Mouse (Mus musculus) neural tube, embryonic 13.5 days (tissue): ENCODE data around the gene Mmgt2. TPM values are rescaled to one million over a fixed set of nuclear protein-coding genes. Genes with fewer than 3 reads are reported as not detected.

ENCODE experiments used
- ATAC-seq: fragments of 200-750 bp; cut with Nextera tagmentation; 2 replicates; pipeline ENCODE4 v1.8.0; 2017; ENCODE audit warnings: low read depth, mild to moderate bottlenecking, moderate TSS enrichment, moderate library complexity
- H3K27ac ChIP-seq: fragments of 300-500 bp; sonication (generic); replicated peaks from 2 replicates; pipeline ENCODE4 v1.5.1; 2015; ENCODE audit warnings: moderate library complexity, mild to moderate bottlenecking, inconsistent platforms
- H3K27me3 ChIP-seq: fragments of 300-500 bp; sonication (generic); 2 replicates; pipeline ENCODE4 v1.6.1; 2015; ENCODE audit warnings: mild to moderate bottlenecking, inconsistent platforms
- H3K36me3 ChIP-seq: fragments of 300-500 bp; sonication (generic); 2 replicates; pipeline ENCODE4 v1.6.1; 2015; ENCODE audit warnings: mild to moderate bottlenecking, inconsistent platforms
- H3K4me1 ChIP-seq: fragments of 300-500 bp; sonication (generic); replicated peaks from 2 replicates; pipeline ENCODE4 v1.6.1; 2015; ENCODE audit warnings: inconsistent platforms
- H3K4me2 ChIP-seq: fragments of 300-500 bp; sonication (generic); 2 replicates; pipeline ENCODE4 v1.6.1; 2015; ENCODE audit warnings: inconsistent platforms, mild to moderate bottlenecking, moderate library complexity
- H3K4me3 ChIP-seq: fragments of 300-500 bp; sonication (generic); 2 replicates; pipeline ENCODE4 v1.5.1; 2015; ENCODE audit warnings: mild to moderate bottlenecking, inconsistent platforms
- H3K9ac ChIP-seq: fragments of 300-500 bp; sonication (generic); 2 replicates; pipeline ENCODE4 v1.6.1; 2015; ENCODE audit warnings: moderate library complexity, mild to moderate bottlenecking, inconsistent platforms
- H3K9me3 ChIP-seq: fragments of 300-500 bp; sonication (generic); 2 replicates; pipeline ENCODE4 v1.6.1; 2016; ENCODE audit warnings: inconsistent platforms
- WGBS: fragments of 180-500 bp; shearing (Covaris S2); methylation state at CpG from one replicate; pipeline ENCODE4 v1.1.7; 2015; 5-methylcytosine and 5-hydroxymethylcytosine counted together
- polyA plus RNA-seq: library from polyadenylated mRNA; unstranded; fragments of >200 nt; fragmentation: Nextera tagmentation; extraction: Ambion mirVana; gene quantifications from 2 replicates; pipeline ENCODE4 v1.2.1, GENCODE M21; 2015

The Mmgt2 gene
- polyA plus RNA-seq, 1 experiment from 2014 or later, result 21.4 TPM

GRCm38 (mm10) chr11:62651563-62651962 is 3.1 kb downstream of the Mmgt2 start:
- Histone ChIP-seq H3K27ac (no peak overlapping the region), H3K9me3 (no peaks in the 10 kb centered on the region), H3K4me2 (no peak overlapping the region), H3K9ac (no peak overlapping the region), H3K27me3 (no peaks in the 10 kb centered on the region), H3K36me3 (no peaks in the 10 kb centered on the region), H3K4me1 (peaks cover 36% of the 10 kb centered on the region), H3K4me3 (no peak overlapping the region)
- 93% methylated on average over 3 of the region's 3 CpGs for WGBS
- ATAC-seq, result no peak

GRCm38 (mm10) chr11:62652080-62652479 is 3.6 kb downstream of the Mmgt2 start:
- H3K9me3 ChIP-seq, result no peaks in the 10 kb centered on the region
- peaks cover 30% of the 10 kb centered on the region for H3K4me1 ChIP-seq
- H3K9ac ChIP-seq, result no peak overlapping the region
- no peak for ATAC-seq
- no peak overlapping the region for H3K4me2 ChIP-seq
- 89% methylated on average over 3 of the region's 3 CpGs for WGBS
- H3K4me3 ChIP-seq, result no peak overlapping the region
- no peak overlapping the region for H3K27ac ChIP-seq
- no peaks in the 10 kb centered on the region for H3K27me3 ChIP-seq
- H3K36me3 ChIP-seq, result no peaks in the 10 kb centered on the region

GRCm38 (mm10) chr11:62660885-62661284 is 12.4 kb downstream of the Mmgt2 start:
- H3K36me3 ChIP-seq, result peaks cover 10% of the 10 kb centered on the region
- no peak overlapping the region for H3K4me3 ChIP-seq
- WGBS, result 55% methylated on average over 4 of the region's 4 CpGs
- H3K27ac ChIP-seq, result no peak overlapping the region
- no peaks in the 10 kb centered on the region for H3K27me3 ChIP-seq
- ATAC-seq, result no peak
- no peak overlapping the region for H3K9ac ChIP-seq
- H3K9me3 ChIP-seq, result no peaks in the 10 kb centered on the region
- no peak overlapping the region for H3K4me2 ChIP-seq
- H3K4me1 ChIP-seq, result no peaks in the 10 kb centered on the region

- H3K4me3 ChIP-seq, result no peak overlapping the region
- WGBS, result 89% methylated on average over 6 of the region's 6 CpGs
- no peak for ATAC-seq
- no peaks in the 10 kb centered on the region for H3K9me3 ChIP-seq
- H3K4me1 ChIP-seq, result no peaks in the 10 kb centered on the region
- no peak overlapping the region for H3K27ac ChIP-seq
- H3K4me2 ChIP-seq, result no peak overlapping the region
- H3K9ac ChIP-seq, result no peak overlapping the region
- H3K27me3 ChIP-seq, result no peaks in the 10 kb centered on the region
- peaks cover 12% of the 10 kb centered on the region for H3K36me3 ChIP-seq
Observed at GRCm38 (mm10) chr11:62664250-62664649, 15.8 kb downstream of the Mmgt2 start.

- H3K4me3 ChIP-seq, result no peak overlapping the region
- H3K36me3 ChIP-seq, result peaks cover 12% of the 10 kb centered on the region
Observed at GRCm38 (mm10) chr11:62668986-62669385, 20.5 kb downstream of the Mmgt2 start.

GRCm38 (mm10) chr11:62669471-62669870 is 21.0 kb downstream of the Mmgt2 start:
- Histone ChIP-seq H3K27ac (no peak overlapping the region), H3K4me1 (no peaks in the 10 kb centered on the region)

More at GRCm38 (mm10) chr11:62668986-62669385, 20.5 kb downstream of the Mmgt2 start:
- no peaks in the 10 kb centered on the region for H3K9me3 ChIP-seq
- no peak overlapping the region for H3K27ac ChIP-seq
- WGBS, result 91% methylated on average over 5 of the region's 5 CpGs
- no peak for ATAC-seq
- no peaks in the 10 kb centered on the region for H3K27me3 ChIP-seq
- no peaks in the 10 kb centered on the region for H3K4me1 ChIP-seq
- no peak overlapping the region for H3K4me2 ChIP-seq
- no peak overlapping the region for H3K9ac ChIP-seq

GRCm38 (mm10) chr11:62670006-62670405 is 21.5 kb downstream of the Mmgt2 start:
- no peak overlapping the region for H3K9ac ChIP-seq
- no peaks in the 10 kb centered on the region for H3K9me3 ChIP-seq
- 89% methylated on average over 6 of the region's 6 CpGs for WGBS
- H3K27me3 ChIP-seq, result no peaks in the 10 kb centered on the region
- H3K27ac ChIP-seq, result no peak overlapping the region
- no peak overlapping the region for H3K4me3 ChIP-seq
- ATAC-seq, result no peak
- no peaks in the 10 kb centered on the region; the same call in 1 of the 2 replicates for H3K4me1 ChIP-seq
- no peak overlapping the region for H3K4me2 ChIP-seq
- peaks cover 7% of the 10 kb centered on the region; the same call in 1 of the 2 replicates for H3K36me3 ChIP-seq

More at GRCm38 (mm10) chr11:62669471-62669870, 21.0 kb downstream of the Mmgt2 start:
- H3K4me3 ChIP-seq, result no peak overlapping the region
- peaks cover 12% of the 10 kb centered on the region for H3K36me3 ChIP-seq
- WGBS, result 53% methylated on average over 12 of the region's 12 CpGs
- H3K9me3 ChIP-seq, result no peaks in the 10 kb centered on the region
- H3K9ac ChIP-seq, result no peak overlapping the region
- no peaks in the 10 kb centered on the region for H3K27me3 ChIP-seq
- ATAC-seq, result no peak
- no peak overlapping the region for H3K4me2 ChIP-seq

- Histone ChIP-seq H3K27me3 (no peaks in the 10 kb centered on the region), H3K9me3 (no peaks in the 10 kb centered on the region), H3K36me3 (no peaks in the 10 kb centered on the region), H3K4me3 (peak overlapping the region; percentile 15; the same call in 1 of the 2 replicates), H3K27ac (0 out of 2 replicates have a peak overlapping the region, but pooled peaks have one; percentile 34), H3K9ac (peak overlapping the region; percentile 64), H3K4me1 (peaks cover 4% of the 10 kb centered on the region; the same call in 1 of the 2 replicates), H3K4me2 (peak overlapping the region; percentile 50)
- WGBS, result 22% methylated on average over 17 of the region's 17 CpGs
- ATAC-seq, result peak; percentile 97
Observed at GRCm38 (mm10) chr11:62675480-62676289, 27.2 kb downstream of the Mmgt2 start.

- Histone ChIP-seq H3K9me3 (no peaks in the 10 kb centered on the region), H3K36me3 (no peaks in the 10 kb centered on the region), H3K4me1 (peaks cover 4% of the 10 kb centered on the region; the same call in 1 of the 2 replicates), H3K4me2 (no peak overlapping the region), H3K27ac (no peak overlapping the region), H3K4me3 (no peak overlapping the region), H3K9ac (no peak overlapping the region), H3K27me3 (no peaks in the 10 kb centered on the region)
- WGBS, result 90% methylated on average over 4 of the region's 4 CpGs
- ATAC-seq, result no peak
Observed at GRCm38 (mm10) chr11:62676290-62676596, 27.8 kb downstream of the Mmgt2 start.

- Histone ChIP-seq H3K4me1 (peaks cover 4% of the 10 kb centered on the region; the same call in 1 of the 2 replicates), H3K9me3 (no peaks in the 10 kb centered on the region), H3K27me3 (no peaks in the 10 kb centered on the region), H3K4me2 (no peak overlapping the region), H3K4me3 (no peak overlapping the region), H3K36me3 (no peaks in the 10 kb centered on the region), H3K27ac (no peak overlapping the region), H3K9ac (no peak overlapping the region)
- ATAC-seq, result no peak
- WGBS, result 82% methylated on average over 7 of the region's 7 CpGs
Observed at GRCm38 (mm10) chr11:62678778-62679354, 30.4 kb downstream of the Mmgt2 start.

GRCm38 (mm10) chr11:62679954-62680353 is 31.5 kb downstream of the Mmgt2 start:
- peaks cover 4% of the 10 kb centered on the region; the same call in 1 of the 2 replicates for H3K4me1 ChIP-seq
- WGBS, result 85% methylated on average over 4 of the region's 4 CpGs
- no peak overlapping the region for H3K4me3 ChIP-seq
- no peak for ATAC-seq
- no peaks in the 10 kb centered on the region for H3K36me3 ChIP-seq
- H3K27ac ChIP-seq, result no peak overlapping the region
- H3K9me3 ChIP-seq, result no peaks in the 10 kb centered on the region
- H3K27me3 ChIP-seq, result no peaks in the 10 kb centered on the region
- H3K4me2 ChIP-seq, result no peak overlapping the region
- H3K9ac ChIP-seq, result no peak overlapping the region

- Histone ChIP-seq H3K4me2 (no peak overlapping the region), H3K9me3 (no peaks in the 10 kb centered on the region), H3K9ac (no peak overlapping the region), H3K27me3 (no peaks in the 10 kb centered on the region), H3K4me3 (no peak overlapping the region), H3K27ac (no peak overlapping the region), H3K4me1 (no peaks in the 10 kb centered on the region), H3K36me3 (no peaks in the 10 kb centered on the region)
- ATAC-seq, result no peak
- WGBS, result 89% methylated on average over 3 of the region's 3 CpGs
Observed at GRCm38 (mm10) chr11:62691592-62691991, 43.1 kb downstream of the Mmgt2 start.
